Mouse (Mus musculus): ENCODE data around the gene Unc5cl. TPM values are rescaled to one million over a fixed set of nuclear protein-coding genes. Genes with fewer than 3 reads are reported as not detected.
A peak's percentile ranks its signal among the peaks of the same experiment; 100 is the strongest.

Unc5cl gene
- polyA plus RNA-seq, 1 experiment from 2014 or later, result 2.6 TPM

- H3K4me1 ChIP-seq, result peaks cover 7% of the 10 kb centered on the region; the same call in 1 of the 2 replicates
- H3K36me3 ChIP-seq, result no peaks in the 10 kb centered on the region
- WGBS (ENCODE audit: insufficient replicate concordance), result 78% methylated on average over 10 of the region's 10 CpGs
- H3K27me3 ChIP-seq (replicated peaks), result 0 out of 2 replicates have a peak, but pooled peaks cover 4% of the 10 kb centered on the region
- H3K9ac ChIP-seq, result no peak overlapping the region
- H3K4me2 ChIP-seq, result no peak overlapping the region
- H3K4me3 ChIP-seq, result no peak overlapping the region
- no peaks in the 10 kb centered on the region for H3K9me3 ChIP-seq (replicated peaks)
- H3K27ac ChIP-seq, result no peak overlapping the region
- ATAC-seq, result no peak
Measured at GRCm38 (mm10) chr17:48479952-48480351, 25.3 kb downstream of the Unc5cl start.

GRCm38 (mm10) chr17:48483764-48484163, 29.1 kb downstream of the Unc5cl start:
- Histone ChIP-seq H3K36me3 (no peaks in the 10 kb centered on the region), H3K27ac (no peak overlapping the region), H3K4me3 (no peak overlapping the region), H3K27me3 (replicated peaks) (0 out of 2 replicates have a peak, but pooled peaks cover 4% of the 10 kb centered on the region), H3K4me1 (peaks cover 7% of the 10 kb centered on the region; the same call in 1 of the 2 replicates), H3K4me2 (no peak overlapping the region), H3K9me3 (replicated peaks) (no peaks in the 10 kb centered on the region), H3K9ac (no peak overlapping the region)
- ATAC-seq, result peak; percentile 68
- 47% methylated on average over 5 of the region's 5 CpGs for WGBS (ENCODE audit: insufficient replicate concordance)

DNA sequence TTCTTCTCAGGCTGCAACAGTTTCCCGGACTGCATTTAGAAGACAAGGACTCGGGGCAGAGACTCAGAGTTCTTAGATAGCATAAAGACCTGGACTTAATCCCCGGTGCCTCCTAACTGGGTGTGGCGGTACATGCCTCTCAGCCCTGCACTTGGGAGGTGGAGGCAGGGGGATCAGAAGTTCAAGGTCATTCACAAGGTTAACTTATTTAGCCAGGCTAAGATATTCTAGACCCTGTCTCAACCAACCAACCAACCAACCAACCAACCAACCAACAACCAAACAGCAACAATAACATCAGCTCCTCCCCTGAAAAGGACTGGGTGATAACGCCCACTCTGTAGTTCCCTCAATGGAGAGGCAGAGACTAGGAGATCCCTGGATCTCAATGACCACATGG, 29.5 kb downstream of the Unc5cl start:
- ATAC-seq, result no peak
- Histone ChIP-seq H3K9ac (no peak overlapping the region), H3K4me2 (no peak overlapping the region), H3K36me3 (no peaks in the 10 kb centered on the region), H3K4me3 (no peak overlapping the region), H3K27ac (no peak overlapping the region), H3K9me3 (replicated peaks) (no peaks in the 10 kb centered on the region), H3K27me3 (replicated peaks) (0 out of 2 replicates have a peak, but pooled peaks cover 4% of the 10 kb centered on the region), H3K4me1 (peaks cover 7% of the 10 kb centered on the region; the same call in 1 of the 2 replicates)
- WGBS (ENCODE audit: insufficient replicate concordance), result 66% methylated on average over 5 of the region's 5 CpGs

GRCm38 (mm10) chr17:48489466-48489865, 34.8 kb downstream of the Unc5cl start:
- no peak overlapping the region for H3K9ac ChIP-seq
- WGBS (ENCODE audit: insufficient replicate concordance), result 70% methylated on average over 3 of the region's 3 CpGs
- H3K36me3 ChIP-seq, result no peaks in the 10 kb centered on the region
- no peaks in the 10 kb centered on the region for H3K9me3 ChIP-seq (replicated peaks)
- H3K4me2 ChIP-seq, result no peak overlapping the region
- H3K27me3 ChIP-seq (replicated peaks), result 0 out of 2 replicates have a peak, but pooled peaks cover 6% of the 10 kb centered on the region
- ATAC-seq, result no peak
- H3K4me3 ChIP-seq, result no peak overlapping the region
- H3K4me1 ChIP-seq, result no peaks in the 10 kb centered on the region
- no peak overlapping the region for H3K27ac ChIP-seq

GRCm38 (mm10) chr17:48492621-48493020, 37.9 kb downstream of the Unc5cl start:
- no peak overlapping the region for H3K9ac ChIP-seq
- H3K9me3 ChIP-seq (replicated peaks), result no peaks in the 10 kb centered on the region
- 77% methylated on average over 8 of the region's 8 CpGs for WGBS (ENCODE audit: insufficient replicate concordance)
- no peaks in the 10 kb centered on the region for H3K36me3 ChIP-seq
- H3K27me3 ChIP-seq (replicated peaks), result 0 out of 2 replicates have a peak, but pooled peaks cover 6% of the 10 kb centered on the region
- no peak overlapping the region for H3K27ac ChIP-seq
- no peaks in the 10 kb centered on the region for H3K4me1 ChIP-seq
- H3K4me3 ChIP-seq, result no peak overlapping the region
- H3K4me2 ChIP-seq, result no peak overlapping the region
- ATAC-seq, result no peak

GRCm38 (mm10) chr17:48493582-48493981, 38.9 kb downstream of the Unc5cl start:
- Histone ChIP-seq H3K9me3 (replicated peaks) (no peaks in the 10 kb centered on the region), H3K4me3 (no peak overlapping the region), H3K4me1 (no peaks in the 10 kb centered on the region), H3K27me3 (replicated peaks) (0 out of 2 replicates have a peak, but pooled peaks cover 6% of the 10 kb centered on the region), H3K9ac (no peak overlapping the region), H3K27ac (no peak overlapping the region), H3K36me3 (no peaks in the 10 kb centered on the region), H3K4me2 (no peak overlapping the region)
- ATAC-seq, result no peak
- WGBS (ENCODE audit: insufficient replicate concordance), result 40% methylated on average over 7 of the region's 7 CpGs

GRCm38 (mm10) chr17:48493986-48494385, 39.3 kb downstream of the Unc5cl start:
- Histone ChIP-seq H3K4me1 (no peaks in the 10 kb centered on the region), H3K4me3 (no peak overlapping the region), H3K27me3 (replicated peaks) (0 out of 2 replicates have a peak, but pooled peaks cover 6% of the 10 kb centered on the region), H3K27ac (no peak overlapping the region), H3K4me2 (no peak overlapping the region), H3K9me3 (replicated peaks) (no peaks in the 10 kb centered on the region), H3K9ac (no peak overlapping the region), H3K36me3 (no peaks in the 10 kb centered on the region)
- 61% methylated on average over 8 of the region's 8 CpGs for WGBS (ENCODE audit: insufficient replicate concordance)
- ATAC-seq, result no peak

GRCm38 (mm10) chr17:48497986-48498385, 43.3 kb downstream of the Unc5cl start:
- ATAC-seq, result no peak
- Histone ChIP-seq H3K4me1 (no peaks in the 10 kb centered on the region), H3K4me3 (no peak overlapping the region), H3K36me3 (no peaks in the 10 kb centered on the region), H3K9ac (no peak overlapping the region), H3K9me3 (replicated peaks) (no peaks in the 10 kb centered on the region), H3K4me2 (no peak overlapping the region), H3K27ac (no peak overlapping the region), H3K27me3 (replicated peaks) (0 out of 2 replicates have a peak, but pooled peaks cover 6% of the 10 kb centered on the region)
- WGBS (ENCODE audit: insufficient replicate concordance), result 55% methylated on average over 3 of the region's 3 CpGs

- Histone ChIP-seq H3K9me3 (replicated peaks) (no peaks in the 10 kb centered on the region), H3K9ac (no peak overlapping the region), H3K4me1 (no peaks in the 10 kb centered on the region), H3K36me3 (no peaks in the 10 kb centered on the region), H3K27ac (no peak overlapping the region), H3K4me3 (no peak overlapping the region), H3K27me3 (replicated peaks) (no peaks in the 10 kb centered on the region), H3K4me2 (no peak overlapping the region)
- ATAC-seq, result no peak
- 74% methylated on average over 7 of the region's 7 CpGs for WGBS (ENCODE audit: insufficient replicate concordance)
Measured at GRCm38 (mm10) chr17:48500846-48501445, 46.2 kb downstream of the Unc5cl start.

GRCm38 (mm10) chr17:48505006-48505405, 50.3 kb downstream of the Unc5cl start:
- H3K9me3 ChIP-seq (replicated peaks), result no peaks in the 10 kb centered on the region
- no peaks in the 10 kb centered on the region for H3K36me3 ChIP-seq
- no peak overlapping the region for H3K4me2 ChIP-seq
- H3K27ac ChIP-seq, result no peak overlapping the region
- no peaks in the 10 kb centered on the region for H3K27me3 ChIP-seq (replicated peaks)
- H3K4me1 ChIP-seq, result no peaks in the 10 kb centered on the region
- H3K4me3 ChIP-seq, result no peak overlapping the region
- H3K9ac ChIP-seq, result no peak overlapping the region
- 41% methylated on average over 3 of the region's 3 CpGs for WGBS (ENCODE audit: insufficient replicate concordance)
- no peak for ATAC-seq

GRCm38 (mm10) chr17:48506986-48507385, 52.3 kb downstream of the Unc5cl start:
- Histone ChIP-seq H3K4me3 (no peak overlapping the region), H3K27me3 (replicated peaks) (no peaks in the 10 kb centered on the region), H3K27ac (no peak overlapping the region), H3K4me2 (no peak overlapping the region), H3K9me3 (replicated peaks) (no peaks in the 10 kb centered on the region), H3K9ac (no peak overlapping the region), H3K36me3 (no peaks in the 10 kb centered on the region), H3K4me1 (no peaks in the 10 kb centered on the region)
- 41% methylated on average over 4 of the region's 4 CpGs for WGBS (ENCODE audit: insufficient replicate concordance)
- no peak for ATAC-seq

GRCm38 (mm10) chr17:48509596-48509995, 54.9 kb downstream of the Unc5cl start:
- Histone ChIP-seq H3K9me3 (replicated peaks) (no peaks in the 10 kb centered on the region), H3K4me2 (no peak overlapping the region), H3K9ac (no peak overlapping the region), H3K27ac (no peak overlapping the region), H3K36me3 (no peaks in the 10 kb centered on the region), H3K4me3 (no peak overlapping the region), H3K4me1 (0 out of 2 replicates have a peak, but pooled peaks cover 5% of the 10 kb centered on the region), H3K27me3 (replicated peaks) (no peaks in the 10 kb centered on the region)
- ATAC-seq, result no peak
- WGBS (ENCODE audit: insufficient replicate concordance), result 61% methylated on average over 4 of the region's 4 CpGs

Data from liver, embryonic 12.5 days (tissue).